In the genomic region with DNA sequence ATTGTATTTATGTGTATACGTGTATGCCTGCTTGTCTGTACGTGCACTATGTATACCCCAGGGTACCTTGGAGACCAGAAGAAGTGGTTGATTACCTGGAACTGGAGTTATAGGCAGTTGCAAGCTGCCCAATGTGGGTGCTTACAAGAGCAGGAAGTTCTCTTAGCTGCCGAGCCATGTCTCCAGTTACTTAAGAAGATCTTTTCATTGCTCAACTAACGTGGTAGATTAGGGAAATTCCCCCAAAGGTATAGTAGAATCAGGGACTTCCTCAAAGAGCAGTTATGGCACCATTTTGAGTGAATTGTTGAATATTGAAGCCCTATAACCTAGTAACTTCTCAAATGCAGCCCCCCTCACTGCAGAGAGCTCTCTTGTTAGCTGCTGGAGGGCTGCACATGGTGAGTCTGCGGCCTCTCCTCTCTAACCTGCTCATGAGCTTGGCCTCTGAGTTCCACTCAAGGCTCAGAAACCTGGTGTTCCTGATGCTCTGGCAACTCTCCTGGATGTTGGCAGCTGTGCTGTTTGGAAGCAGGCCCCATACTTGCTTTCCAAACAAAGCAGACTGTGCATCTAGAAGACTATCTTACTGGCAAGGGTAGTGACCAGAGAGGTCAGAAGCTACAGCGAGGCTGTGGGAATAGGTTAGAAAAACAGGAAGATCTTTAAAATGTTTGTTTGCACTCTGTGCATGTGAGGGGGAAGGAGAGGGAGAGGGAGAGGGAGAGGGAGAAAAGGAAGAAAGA, we compare ENCODE assay signal across 12 mouse cellular contexts. TPM values are rescaled to one million over a fixed set of nuclear protein-coding genes. Genes with fewer than 3 reads are reported as not detected.
DNase-seq lines count a peak whose midpoint lies in the region; ATAC-seq and TF ChIP-seq lines count a peak whose summit lies in the region.
"Had no signal": no experiment of that assay in that cellular context is flagged by ENCODE, and none has a peak within 500 bp of the region (broad histone marks: within the 10 kb centered on the region; RNA-seq: fewer than 3 reads in every experiment).

No protein-coding gene starts in this region.

- no peaks in the 10 kb centered on the region for H3K27me3 ChIP-seq in heart, postnatal 0 days (ENCODE audit: control insufficient read depth, insufficient read depth, low read length)
- H3K27me3 ChIP-seq in kidney, embryonic 16.5 days (ENCODE audit: insufficient read depth, low read length): no peaks in the 10 kb centered on the region
- H3K27me3 ChIP-seq: limb, embryonic 15.5 days had no signal

- TF ChIP-seq CTCF in heart, postnatal 0 days (IDR thresholded peaks at IDR 0.05; ENCODE audit: low read depth): no peak

- DNase-seq in adrenal gland, adult 2 months: peak; percentile 35
- DNase-seq in adrenal gland, adult 18-20 months (ENCODE audit: low spot score in 2 of 2): no peak
- DNase-seq in urinary bladder, postnatal 14 days (ENCODE audit: low spot score): peak; percentile 6
- DNase-seq in urinary bladder, adult 2 months (ENCODE audit: low spot score): no peak
- no peak for DNase-seq in heart, postnatal 0 days (ENCODE audit: low spot score)
- no peak for DNase-seq in kidney, postnatal 4 days
- no peak for DNase-seq in ovary, adult 18-20 months (ENCODE audit: low spot score)
- DNase-seq: cerebellum, postnatal 25 days; kidney, adult 9 months had no signal

- H3K4me3 ChIP-seq in heart, postnatal 0 days (ENCODE audit: low read depth, low read length): no peak overlapping the region
- H3K4me3 ChIP-seq in kidney, embryonic 16.5 days (ENCODE audit: low read length): no peak overlapping the region
- H3K4me3 ChIP-seq: limb, embryonic 15.5 days had no signal

- H3K4me2 ChIP-seq in heart, postnatal 0 days (ENCODE audit: low read depth, low read length): no peak overlapping the region
- no peak overlapping the region for H3K4me2 ChIP-seq in kidney, embryonic 16.5 days (replicated peaks; ENCODE audit: low read depth, low read length)
- H3K4me2 ChIP-seq: limb, embryonic 15.5 days had no signal

- no peaks in the 10 kb centered on the region for H3K9me3 ChIP-seq in heart, postnatal 0 days (replicated peaks; ENCODE audit: control insufficient read depth, low read length)
- H3K9me3 ChIP-seq in kidney, embryonic 16.5 days (ENCODE audit: low read length): no peaks in the 10 kb centered on the region
- H3K9me3 ChIP-seq: limb, embryonic 15.5 days had no signal

- TF ChIP-seq EP300 in heart, postnatal 0 days (IDR thresholded peaks at IDR 0.05; ENCODE audit: low read depth): no peak

- WGBS in heart, postnatal 0 days: 66% methylated on average over 6 of the region's 6 CpGs
- WGBS in kidney, embryonic 16.5 days: 78% methylated on average over 6 of the region's 6 CpGs

- H3K36me3 ChIP-seq in heart, postnatal 0 days (replicated peaks; ENCODE audit: control insufficient read depth, insufficient read depth, low read length): no peaks in the 10 kb centered on the region
- no peaks in the 10 kb centered on the region for H3K36me3 ChIP-seq in kidney, embryonic 16.5 days (ENCODE audit: insufficient read depth, low read length)
- H3K36me3 ChIP-seq: limb, embryonic 15.5 days had no signal

- no peaks in the 10 kb centered on the region for H3K4me1 ChIP-seq in heart, postnatal 0 days (ENCODE audit: control insufficient read depth, insufficient read depth)
- H3K4me1 ChIP-seq in kidney, embryonic 16.5 days (ENCODE audit: insufficient read depth, low read length): no peaks in the 10 kb centered on the region

- no peak for ATAC-seq in heart, postnatal 0 days (ENCODE audit: insufficient read depth, low read depth)
- ATAC-seq in kidney, embryonic 16.5 days (ENCODE audit: low FRiP score, low TSS enrichment): no peak

- peak overlapping the region; percentile 22; the same call in 1 of the 2 replicates for H3K27ac ChIP-seq in heart, postnatal 0 days (ENCODE audit: low read depth)
- no peak overlapping the region for H3K27ac ChIP-seq in kidney, embryonic 16.5 days (ENCODE audit: low read length)
- H3K27ac ChIP-seq: limb, embryonic 15.5 days; macrophage had no signal

- H3K9ac ChIP-seq in heart, postnatal 0 days (replicated peaks; ENCODE audit: low read depth, low read length): no peak overlapping the region
- H3K9ac ChIP-seq in kidney, embryonic 16.5 days (replicated peaks; ENCODE audit: low read length): no peak overlapping the region
- H3K9ac ChIP-seq: limb, embryonic 15.5 days had no signal

RNA-seq across cellular contexts. Expression of gene Gm9833, which starts 10.6 kb away (rescaled TPM):
- 1 to 10 TPM; 1.7 to 5.1 TPM for total RNA-seq in adrenal gland, adult 2 months (2021)
- not detected in 2 replicates for polyA plus RNA-seq in adrenal gland, adult 2 months (2012; rRNA removed)
- total RNA-seq in adrenal gland, adult 18-20 months (2021): 1 to 10 TPM; 3.0 to 3.8 TPM
- 1.6 and 1.7 TPM in 2 replicates for polyA plus RNA-seq in urinary bladder, adult 2 months (2012; rRNA removed)
- total RNA-seq in heart, postnatal 0 days (2014; rRNA removed; ENCODE audit: low replicate concordance): 0.08 and 0.23 TPM in 2 replicates
- polyA plus RNA-seq in heart, postnatal 0 days (2015; fragmentation: Nextera tagmentation; extraction: Ambion mirVana): 0.74 and 0.75 TPM in 2 replicates
- 4.3 and 5.5 TPM in 2 replicates for polyA plus RNA-seq in kidney, embryonic 16.5 days (2015; fragmentation: Nextera tagmentation; extraction: Ambion mirVana)

Comparison
In these comparisons a context has a peak if more than half of its experiments do, and no peak if none do; other contexts are left out.
1. DNase-seq: peak in adrenal gland, adult 2 months (single experiment) and urinary bladder, postnatal 14 days (single experiment); none in adrenal gland, adult 18-20 months (0 of 2), urinary bladder, adult 2 months (single experiment), heart, postnatal 0 days (single experiment), kidney, postnatal 4 days (0 of 2) and ovary, adult 18-20 months (single experiment).